Mouse (Mus musculus) liver, embryonic 14.5 days (tissue): ENCODE data around the gene Jade1.

Source experiments
- CTCF ChIP-seq: IDR thresholded peaks from 2 replicates; pipeline ENCODE4 v1.5.1; 2016; ENCODE audit warnings: antibody characterized with exemption, low read depth, control low read depth
- EP300 ChIP-seq: IDR thresholded peaks from 2 replicates; pipeline ENCODE4 v1.6.1; 2016; ENCODE audit warnings: antibody characterized with exemption, low read depth

DNA sequence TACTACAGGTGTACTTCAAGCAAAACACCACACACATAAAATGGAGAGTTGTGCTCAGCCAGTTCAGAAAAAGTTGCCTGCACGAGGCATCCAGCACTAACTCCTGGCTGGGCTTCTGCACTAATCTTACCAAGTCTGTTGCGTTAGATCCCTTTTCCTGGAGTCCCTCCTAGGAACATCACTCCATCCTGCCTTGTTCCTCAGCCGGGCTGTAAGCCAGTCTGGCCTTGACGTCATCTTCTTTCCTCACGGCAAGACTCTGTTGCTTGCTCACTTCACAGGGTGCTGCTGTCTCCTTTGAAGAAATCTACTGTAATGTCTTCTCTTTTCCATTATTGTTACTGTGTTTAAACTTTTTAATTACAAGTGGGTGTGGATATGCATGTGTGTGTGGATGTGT lies 20.4 kb downstream of the Jade1 start:
- TF ChIP-seq CTCF (no peak), EP300 (no peak)
